Mouse (Mus musculus): Measurements from ENCODE around the gene Gm17349.

DNA sequence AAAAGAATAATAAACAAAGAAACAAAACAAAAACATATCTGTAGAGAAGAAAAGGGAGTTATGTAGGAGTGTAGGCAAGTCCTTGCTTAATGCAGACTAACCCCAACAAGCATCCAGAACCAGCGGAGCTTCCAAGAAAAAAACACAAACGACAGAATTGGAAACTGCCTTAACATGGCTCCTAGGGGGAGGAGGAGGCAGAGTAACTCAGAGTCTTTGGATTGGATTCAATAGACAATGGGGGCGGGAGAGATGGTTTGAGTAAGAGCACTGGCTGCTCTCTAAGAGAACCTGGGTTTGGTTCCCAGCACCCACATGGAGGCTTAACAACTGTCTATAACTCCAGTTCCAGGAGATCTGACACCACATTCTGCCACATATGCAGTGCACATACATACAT, 26.4 kb upstream of the Gm17349 start:
- TF ChIP-seq MXI1 (IDR thresholded peaks at IDR 0.05; ENCODE audit: low read depth, low read length) (no peak), EP300 (IDR thresholded peaks at IDR 0.05; ENCODE audit: low read depth in 1 of 2, low read length in 2 of 2) (no peak), CTCF (IDR thresholded peaks at IDR 0.05 in 2 of 3, conservative IDR thresholded peaks at IDR 0.05 in 1 of 3; ENCODE audit: control insufficient read depth in 1 of 3, insufficient read depth in 1 of 3, low read depth in 2 of 3, low read length in 3 of 3, poor library complexity in 1 of 3, severe bottlenecking in 1 of 3) (no peak), RAD21 (IDR thresholded peaks at IDR 0.05; ENCODE audit: low read depth, low read length) (no peak)

Data from MEL (cell line).